Mouse (Mus musculus): Measurements from ENCODE around the gene Fam207a.

DNA sequence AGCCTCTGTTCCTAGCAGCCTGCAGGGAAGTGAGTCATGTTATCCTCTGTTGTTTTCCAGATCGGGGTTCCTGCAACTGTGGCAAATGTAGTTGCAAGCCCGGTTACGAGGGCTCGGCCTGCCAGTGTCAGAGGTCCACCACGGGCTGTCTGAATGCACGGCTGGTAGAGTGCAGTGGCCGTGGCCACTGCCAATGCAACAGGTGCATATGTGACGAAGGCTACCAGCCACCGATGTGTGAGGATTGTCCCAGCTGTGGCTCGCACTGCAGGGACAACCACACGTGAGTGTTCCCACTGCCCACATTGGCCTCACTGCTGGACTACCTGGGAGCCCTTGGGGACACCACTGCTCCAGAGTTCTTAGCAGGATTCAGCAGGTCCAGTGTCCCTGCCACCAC lies 44.5 kb upstream of the Fam207a start:
- TF ChIP-seq CTCF (IDR thresholded peaks at IDR 0.05) (no peak), POLR2A (IDR thresholded peaks at IDR 0.05; ENCODE audit: insufficient read depth, low read depth, low read length) (no peak)

Measured in heart, adult 2 months (tissue).